Mouse (Mus musculus) adrenal gland, adult 2 months (tissue): ENCODE results near the gene Gdpgp1. TPM values are rescaled to one million over a fixed set of nuclear protein-coding genes. Genes with fewer than 3 reads are reported as not detected.

ENCODE experiments used
- DNase-seq: peaks from one replicate; pipeline ENCODE4 v3.0.0; 2021
- long read RNA-seq: library from polyadenylated mRNA; stranded (forward); transcript quantifications from one replicate; pipeline ENCODE4 v2.0.0, GENCODE M21; 2021
- polyA plus RNA-seq: library from polyadenylated mRNA; depleted of rRNA; stranded (reverse); fragments of >200 nt; gene quantifications from 2 replicates; pipeline ENCODE4 v1.2.3, GENCODE M21; 2012; rRNA removed
- total RNA-seq, 2 experiments: library from RNA; stranded (reverse); gene quantifications; 2 replicates each; pipeline ENCODE4 v1.2.3; 2021

Gene Gdpgp1
- total RNA-seq (1 to 10 TPM; 3.6 to 4.6 TPM), polyA plus RNA-seq (2.6 and 2.9 TPM in 2 replicates)
- long read RNA-seq, full-length matches to known transcripts: 2 of 3 reads
- long read RNA-seq, partial matches to known transcripts: 0 of 3 reads
- long read RNA-seq, other reads (novel, unspliced or antisense): 1 of 3 reads

- DNase-seq: peak; percentile 99
Observed at GRCm38 (mm10) chr7:80232489-80233029, at the start of gene Gdpgp1, which contains the start of gene Cib1. Gene Gdpgp1 (plus strand): TSS chr7:80232865. Gene Cib1 (minus strand): TSS chr7:80232813.

- no peak for DNase-seq
Observed at GRCm38 (mm10) chr7:80183466-80183865, 49.2 kb upstream of the Gdpgp1 start.

- no peak for DNase-seq
Observed at GRCm38 (mm10) chr7:80183969-80184368, 48.7 kb upstream of the Gdpgp1 start.

GRCm38 (mm10) chr7:80184551-80184950 is 48.1 kb upstream of the Gdpgp1 start:
- peak; percentile 57 for DNase-seq

GRCm38 (mm10) chr7:80184968-80185367 is 47.7 kb upstream of the Gdpgp1 start:
- DNase-seq: peak; percentile 65

GRCm38 (mm10) chr7:80186021-80186420 is 46.6 kb upstream of the Gdpgp1 start:
- DNase-seq: peak; percentile 93

GRCm38 (mm10) chr7:80186531-80187296 is 46.0 kb upstream of the Gdpgp1 start, which contains the start of gene Sema4b:
Gene Sema4b (plus strand): TSS chr7:80186841.
- peak; percentile 97 for DNase-seq

- DNase-seq: peak; percentile 28
Observed at GRCm38 (mm10) chr7:80187501-80187900, 45.2 kb upstream of the Gdpgp1 start.

GRCm38 (mm10) chr7:80188579-80189125 is 44.0 kb upstream of the Gdpgp1 start:
- DNase-seq: no peak

- DNase-seq: peak; percentile 72
Observed at GRCm38 (mm10) chr7:80189147-80189933, 43.3 kb upstream of the Gdpgp1 start.

GRCm38 (mm10) chr7:80191455-80191854 is 41.2 kb upstream of the Gdpgp1 start:
- DNase-seq: peak; percentile 58

GRCm38 (mm10) chr7:80192226-80193061 is 40.2 kb upstream of the Gdpgp1 start:
- DNase-seq: peak; percentile 93

GRCm38 (mm10) chr7:80193941-80194739 is 38.5 kb upstream of the Gdpgp1 start:
- DNase-seq: no peak

GRCm38 (mm10) chr7:80195146-80195545 is 37.5 kb upstream of the Gdpgp1 start:
- no peak for DNase-seq

GRCm38 (mm10) chr7:80195576-80196263 is 36.9 kb upstream of the Gdpgp1 start:
- peak; percentile 64 for DNase-seq

- DNase-seq: no peak
Observed at GRCm38 (mm10) chr7:80197371-80197770, 35.3 kb upstream of the Gdpgp1 start.

GRCm38 (mm10) chr7:80197941-80198778 is 34.5 kb upstream of the Gdpgp1 start:
- DNase-seq: peak; percentile 93

GRCm38 (mm10) chr7:80198863-80199262 is 33.8 kb upstream of the Gdpgp1 start:
- DNase-seq: peak; percentile 56

GRCm38 (mm10) chr7:80199286-80199685 is 33.4 kb upstream of the Gdpgp1 start:
- no peak for DNase-seq
